Mouse (Mus musculus) embryonic facial prominence, embryonic 10.5 days (tissue): ENCODE data around the gene Ptprn2. TPM values are rescaled to one million over a fixed set of nuclear protein-coding genes. Genes with fewer than 3 reads are reported as not detected.

Experiments used
- DNase-seq: peaks from one replicate; pipeline ENCODE4 v3.0.0-alpha.2; 2017; ENCODE audit warnings: low spot score
- H3K27ac ChIP-seq: fragments of 300-500 bp; sonication (generic); replicated peaks from 2 replicates; pipeline ENCODE4 v1.5.1; 2016; ENCODE audit warnings: mild to moderate bottlenecking
- H3K27me3 ChIP-seq: fragments of 300-500 bp; sonication (generic); replicated peaks from 2 replicates; pipeline ENCODE4 v1.6.1; 2016; ENCODE audit warnings: low read depth, mild to moderate bottlenecking; ENCODE audit not compliant: poor library complexity, severe bottlenecking
- H3K36me3 ChIP-seq: fragments of 300-500 bp; sonication (generic); replicated peaks from 2 replicates; pipeline ENCODE4 v1.6.1; 2016; ENCODE audit warnings: mild to moderate bottlenecking, moderate library complexity
- H3K4me1 ChIP-seq: fragments of 300-500 bp; sonication (generic); 2 replicates; pipeline ENCODE4 v1.6.1; 2016
- H3K4me3 ChIP-seq: fragments of 300-500 bp; sonication (generic); 2 replicates; pipeline ENCODE4 v1.5.1; 2016; ENCODE audit warnings: mild to moderate bottlenecking, moderate library complexity
- H3K9me3 ChIP-seq: fragments of 300-500 bp; sonication (generic); 2 replicates; pipeline ENCODE4 v1.6.1; 2016; ENCODE audit warnings: mild to moderate bottlenecking
- WGBS: fragments of 180-500 bp; shearing (Covaris S2); methylation state at CpG from one replicate; pipeline ENCODE4 v1.1.7; 2016; 5-methylcytosine and 5-hydroxymethylcytosine counted together
- polyA plus RNA-seq: library from polyadenylated mRNA; unstranded; fragments of >200 nt; fragmentation: Nextera tagmentation; extraction: Ambion mirVana; gene quantifications from 2 replicates; pipeline ENCODE4 v1.2.1, GENCODE M21; 2016

Ptprn2 gene
- polyA plus RNA-seq, 1 experiment from 2014 or later = 1.4 TPM

GRCm38 (mm10) chr12:117207421-117208120 is 722.1 kb downstream of the Ptprn2 start:
- Histone ChIP-seq H3K36me3 (peaks cover 15% of the 10 kb centered on the region), H3K4me3 (no peak overlapping the region), H3K4me1 (peaks cover 4% of the 10 kb centered on the region), H3K27ac (no peak overlapping the region), H3K27me3 (no peaks in the 10 kb centered on the region), H3K9me3 (no peaks in the 10 kb centered on the region)
- 79% methylated on average over 4 of the region's 4 CpGs for WGBS
- DNase-seq = no peak

GRCm38 (mm10) chr12:117210467-117210866 is 724.9 kb downstream of the Ptprn2 start:
- DNase-seq = no peak
- Histone ChIP-seq H3K27me3 (no peaks in the 10 kb centered on the region), H3K4me3 (no peak overlapping the region), H3K9me3 (no peaks in the 10 kb centered on the region), H3K4me1 (no peaks in the 10 kb centered on the region), H3K36me3 (peaks cover 40% of the 10 kb centered on the region), H3K27ac (no peak overlapping the region)
- WGBS = 93% methylated on average over 4 of the region's 4 CpGs

- 80% methylated on average over 1 of the region's 1 CpGs for WGBS
- no peak for DNase-seq
- Histone ChIP-seq H3K4me3 (no peak overlapping the region), H3K36me3 (peaks cover 68% of the 10 kb centered on the region), H3K27ac (no peak overlapping the region), H3K27me3 (no peaks in the 10 kb centered on the region), H3K9me3 (no peaks in the 10 kb centered on the region), H3K4me1 (no peaks in the 10 kb centered on the region)
These were observed 728.0 kb downstream of the Ptprn2 start for GRCm38 (mm10) chr12:117213531-117213930.

GRCm38 (mm10) chr12:117214272-117214671 is 728.8 kb downstream of the Ptprn2 start:
- Histone ChIP-seq H3K27me3 (no peaks in the 10 kb centered on the region), H3K4me1 (no peaks in the 10 kb centered on the region), H3K4me3 (no peak overlapping the region), H3K36me3 (peaks cover 75% of the 10 kb centered on the region), H3K9me3 (no peaks in the 10 kb centered on the region), H3K27ac (no peak overlapping the region)
- 86% methylated on average over 4 of the region's 4 CpGs for WGBS
- no peak for DNase-seq

- no peaks in the 10 kb centered on the region for H3K9me3 ChIP-seq
- H3K4me3 ChIP-seq = no peak overlapping the region
- DNase-seq = no peak
- no peaks in the 10 kb centered on the region for H3K4me1 ChIP-seq
- H3K27me3 ChIP-seq = no peaks in the 10 kb centered on the region
- 85% methylated on average over 5 of the region's 5 CpGs for WGBS
- no peak overlapping the region for H3K27ac ChIP-seq
- H3K36me3 ChIP-seq = peaks cover 80% of the 10 kb centered on the region
These were observed 729.4 kb downstream of the Ptprn2 start for GRCm38 (mm10) chr12:117214919-117215318.

GRCm38 (mm10) chr12:117221909-117222308 is 736.4 kb downstream of the Ptprn2 start:
- no peaks in the 10 kb centered on the region for H3K27me3 ChIP-seq
- WGBS = 86% methylated on average over 4 of the region's 4 CpGs
- DNase-seq = no peak
- H3K36me3 ChIP-seq = peaks cover 46% of the 10 kb centered on the region
- H3K27ac ChIP-seq = no peak overlapping the region
- H3K4me1 ChIP-seq = no peaks in the 10 kb centered on the region
- H3K4me3 ChIP-seq = no peak overlapping the region
- no peaks in the 10 kb centered on the region for H3K9me3 ChIP-seq

GRCm38 (mm10) chr12:117224036-117224435 is 738.5 kb downstream of the Ptprn2 start:
- H3K36me3 ChIP-seq = peaks cover 48% of the 10 kb centered on the region
- DNase-seq = no peak
- H3K27me3 ChIP-seq = no peaks in the 10 kb centered on the region
- WGBS = 85% methylated on average over 1 of the region's 1 CpGs
- no peak overlapping the region for H3K27ac ChIP-seq
- no peaks in the 10 kb centered on the region for H3K9me3 ChIP-seq
- no peak overlapping the region for H3K4me3 ChIP-seq
- no peaks in the 10 kb centered on the region for H3K4me1 ChIP-seq

GRCm38 (mm10) chr12:117227236-117227635 is 741.7 kb downstream of the Ptprn2 start:
- Histone ChIP-seq H3K4me1 (peaks cover 4% of the 10 kb centered on the region; the same call in 1 of the 2 replicates), H3K4me3 (no peak overlapping the region), H3K36me3 (peaks cover 49% of the 10 kb centered on the region), H3K27me3 (no peaks in the 10 kb centered on the region), H3K9me3 (no peaks in the 10 kb centered on the region), H3K27ac (no peak overlapping the region)
- WGBS = 78% methylated on average over 3 of the region's 3 CpGs
- DNase-seq = no peak

- peaks cover 4% of the 10 kb centered on the region; the same call in 1 of the 2 replicates for H3K4me1 ChIP-seq
- H3K4me3 ChIP-seq = no peak overlapping the region
- H3K9me3 ChIP-seq = no peaks in the 10 kb centered on the region
- WGBS = 94% methylated on average over 4 of the region's 4 CpGs
- no peak overlapping the region for H3K27ac ChIP-seq
- no peaks in the 10 kb centered on the region for H3K27me3 ChIP-seq
- H3K36me3 ChIP-seq = peaks cover 62% of the 10 kb centered on the region
- no peak for DNase-seq
These were observed 743.9 kb downstream of the Ptprn2 start for GRCm38 (mm10) chr12:117229442-117229841.

- DNase-seq = no peak
- Histone ChIP-seq H3K27me3 (no peaks in the 10 kb centered on the region), H3K4me3 (no peak overlapping the region), H3K4me1 (peaks cover 4% of the 10 kb centered on the region; the same call in 1 of the 2 replicates), H3K9me3 (no peaks in the 10 kb centered on the region), H3K36me3 (peaks cover 62% of the 10 kb centered on the region), H3K27ac (no peak overlapping the region)
- 87% methylated on average over 6 of the region's 6 CpGs for WGBS
These were observed 744.8 kb downstream of the Ptprn2 start for GRCm38 (mm10) chr12:117230282-117230681.

- Histone ChIP-seq H3K4me3 (no peak overlapping the region), H3K36me3 (peaks cover 70% of the 10 kb centered on the region), H3K27me3 (no peaks in the 10 kb centered on the region), H3K9me3 (no peaks in the 10 kb centered on the region), H3K4me1 (peaks cover 4% of the 10 kb centered on the region; the same call in 1 of the 2 replicates), H3K27ac (no peak overlapping the region)
- DNase-seq = no peak
- 70% methylated on average over 5 of the region's 5 CpGs for WGBS
These were observed 746.3 kb downstream of the Ptprn2 start for GRCm38 (mm10) chr12:117231850-117232249.

- Histone ChIP-seq H3K4me3 (no peak overlapping the region), H3K9me3 (no peaks in the 10 kb centered on the region), H3K27ac (no peak overlapping the region), H3K27me3 (no peaks in the 10 kb centered on the region), H3K4me1 (peaks cover 4% of the 10 kb centered on the region; the same call in 1 of the 2 replicates), H3K36me3 (peaks cover 67% of the 10 kb centered on the region)
- DNase-seq = no peak
These were observed 749.6 kb downstream of the Ptprn2 start for GRCm38 (mm10) chr12:117235114-117235513.

GRCm38 (mm10) chr12:117236020-117236734 is 750.7 kb downstream of the Ptprn2 start:
- Histone ChIP-seq H3K4me1 (peaks cover 4% of the 10 kb centered on the region; the same call in 1 of the 2 replicates), H3K27me3 (no peaks in the 10 kb centered on the region), H3K36me3 (peaks cover 65% of the 10 kb centered on the region), H3K27ac (no peak overlapping the region), H3K9me3 (no peaks in the 10 kb centered on the region), H3K4me3 (no peak overlapping the region)
- no peak for DNase-seq
- 82% methylated on average over 4 of the region's 4 CpGs for WGBS
